Mouse (Mus musculus): ENCODE measurements around the gene Rap1gap.
A peak's percentile ranks its signal among the peaks of the same experiment; 100 is the strongest.

Rap1gap gene

DNA sequence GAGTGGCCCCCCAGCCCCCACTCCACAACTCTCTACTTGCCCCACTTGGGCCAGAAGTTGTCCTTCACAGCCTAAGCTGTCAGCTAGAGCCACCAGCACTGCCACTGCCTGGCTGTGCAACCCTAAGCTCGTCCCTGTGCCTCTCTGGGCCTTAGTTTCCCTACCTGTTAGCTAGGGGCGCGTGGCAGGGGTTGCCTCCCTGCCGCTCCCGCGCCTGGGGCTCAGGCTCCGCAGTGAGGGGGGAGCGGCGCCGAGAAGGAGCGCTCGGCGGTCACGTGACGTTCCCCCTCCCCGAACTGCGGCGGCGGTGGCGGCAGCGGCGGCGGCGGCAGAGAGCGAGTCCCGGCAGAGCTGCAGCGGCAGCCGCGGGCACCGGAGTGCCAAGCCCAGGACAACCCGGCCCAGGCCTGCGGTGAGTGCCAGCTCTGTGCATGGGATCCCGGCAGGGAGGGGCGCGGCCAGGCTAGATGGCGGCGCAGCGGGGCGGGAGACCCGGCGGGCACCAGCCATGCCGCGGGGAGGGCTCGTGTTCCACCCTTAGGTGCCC, at the start of gene Rap1gap:
Gene Rap1gap (plus strand): TSS at position 294 of the 547 bp plus-strand sequence.
- peak; percentile 68 for DNase-seq (ENCODE audit: low spot score)

DNA sequence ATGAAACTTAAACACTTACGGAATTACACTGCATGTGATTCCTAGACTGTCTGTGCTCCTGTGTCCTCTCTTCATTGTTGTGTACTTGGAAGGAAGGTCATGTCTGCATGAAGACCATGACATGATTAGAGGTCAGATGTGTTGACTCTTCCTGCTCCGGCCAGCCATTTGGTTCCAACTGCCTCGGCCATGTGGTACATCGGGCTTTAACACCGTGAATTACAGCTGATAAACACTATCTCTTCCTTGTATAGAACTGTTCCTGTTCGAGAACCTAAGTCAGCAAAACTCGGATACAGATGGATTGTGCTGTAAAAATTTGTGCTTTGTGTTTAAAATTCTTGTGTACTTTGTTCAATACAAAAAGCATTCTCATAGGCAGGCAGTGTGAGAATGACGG, 41.7 kb upstream of the Rap1gap start:
- DNase-seq (ENCODE audit: low spot score): no peak

DNA sequence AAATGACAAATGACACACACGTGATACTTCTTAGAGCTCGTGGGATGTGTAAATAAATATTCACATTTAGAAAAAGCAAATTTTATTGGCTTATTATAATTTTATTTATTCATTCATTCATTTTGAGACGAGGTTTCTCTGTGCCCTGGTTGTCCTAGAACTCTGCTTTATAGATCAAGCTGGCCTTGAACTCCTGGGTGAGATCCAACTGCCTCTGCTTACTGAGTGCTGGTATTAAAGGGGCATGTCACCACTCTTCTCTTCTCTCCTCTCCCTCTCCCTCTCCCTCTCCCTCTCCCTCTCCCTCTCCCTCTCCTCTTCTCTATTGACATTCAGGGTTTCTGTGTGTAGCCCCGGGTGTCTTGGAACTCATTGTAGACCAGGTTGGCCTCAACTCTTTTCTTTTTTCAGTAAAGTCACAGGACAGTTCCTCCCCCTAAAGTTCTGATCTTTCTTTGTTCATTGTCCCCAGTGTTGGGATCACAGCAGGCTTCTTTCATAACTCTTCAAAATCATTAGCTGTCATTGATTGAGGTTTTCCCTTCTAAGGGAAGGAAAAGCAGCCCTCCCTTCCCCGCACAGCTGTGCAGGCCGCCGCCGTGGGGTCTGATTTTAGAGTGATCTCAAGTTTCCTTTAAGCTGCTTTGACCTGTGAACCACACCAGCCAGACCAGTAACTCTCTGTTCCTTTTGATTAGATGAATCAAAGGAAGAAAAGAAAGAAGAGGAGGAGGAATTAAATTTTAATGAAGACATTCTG, 36.9 kb upstream of the Rap1gap start:
- no peak for DNase-seq (ENCODE audit: low spot score)

DNA sequence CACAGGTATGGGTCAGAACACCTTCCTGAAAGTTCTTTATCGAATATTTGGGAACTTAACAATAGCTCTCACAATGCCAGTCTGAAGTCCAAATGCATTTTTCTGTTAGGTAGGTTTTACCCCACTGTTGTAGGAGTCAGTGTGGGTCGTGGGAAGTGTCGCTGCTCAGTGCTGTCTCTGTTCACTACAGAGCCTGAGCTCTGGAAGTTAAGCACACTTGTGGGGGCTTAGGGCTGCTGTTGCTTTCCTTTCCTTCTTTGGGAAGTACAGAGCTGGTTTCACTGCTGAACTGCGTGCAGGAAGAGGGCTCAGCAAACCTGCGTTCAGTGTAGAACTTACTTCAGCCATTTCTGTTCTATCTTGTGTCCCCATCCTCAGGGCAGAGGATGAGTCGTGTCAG, 36.1 kb upstream of the Rap1gap start:
- DNase-seq (ENCODE audit: low spot score): no peak

DNA sequence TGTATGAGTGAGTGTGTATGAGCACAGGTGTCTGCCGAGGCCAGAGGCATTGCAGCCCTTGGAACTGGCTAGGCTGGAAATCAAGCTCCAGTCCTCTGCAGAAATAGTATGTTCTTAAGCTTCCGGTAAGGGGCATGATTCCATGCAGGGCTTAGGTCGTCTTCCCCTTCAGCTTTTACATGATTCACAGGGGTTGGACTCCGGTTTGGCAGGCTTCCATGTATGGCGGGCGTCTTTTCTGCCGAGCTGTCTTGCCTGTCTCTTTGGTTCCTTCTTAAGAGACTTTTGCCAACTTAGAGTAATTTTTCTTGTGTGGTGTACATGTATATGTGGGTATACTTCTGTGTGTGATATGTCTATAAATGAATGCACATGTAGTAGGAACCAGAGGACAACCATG, 35.2 kb upstream of the Rap1gap start:
- DNase-seq (ENCODE audit: low spot score): no peak

DNA sequence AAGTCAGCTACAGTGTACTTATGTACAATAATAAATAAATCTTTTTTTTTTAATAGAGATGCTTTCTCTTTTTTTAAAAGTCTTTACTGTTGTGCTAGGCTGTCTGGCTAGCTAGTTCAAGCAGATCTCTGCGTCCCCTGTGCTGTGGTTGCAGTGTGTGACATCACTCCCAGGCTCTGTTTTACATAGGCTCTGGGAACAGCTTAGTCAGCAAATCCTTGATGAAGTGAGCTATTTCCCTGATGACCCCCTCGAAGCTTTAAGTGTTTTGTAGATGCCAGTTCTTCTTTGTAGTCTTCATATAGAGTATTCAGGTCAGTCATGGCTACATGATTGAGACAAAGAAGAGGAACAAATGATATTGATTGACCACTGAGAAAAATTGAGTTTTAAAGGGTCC, 34.4 kb upstream of the Rap1gap start:
- DNase-seq (ENCODE audit: low spot score): no peak

DNA sequence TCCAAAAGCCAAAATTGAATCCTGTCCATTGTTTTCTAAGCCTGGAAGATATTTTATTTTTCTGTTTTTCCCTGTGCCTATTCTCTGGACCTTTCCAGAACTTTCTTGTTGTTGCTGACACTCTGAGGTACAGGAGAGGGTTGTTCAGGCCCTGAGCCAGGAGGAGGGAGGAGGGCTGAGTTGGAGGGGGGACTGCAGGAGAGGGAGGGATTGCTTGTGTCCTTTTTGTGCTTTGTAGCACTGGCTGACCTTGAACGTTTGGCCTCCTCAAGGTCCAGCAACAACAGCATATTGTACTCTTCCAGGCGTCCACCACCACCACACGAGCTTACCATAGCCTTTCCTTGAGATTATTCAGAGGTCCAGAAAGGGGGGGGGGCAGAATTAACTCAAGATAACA, 32.9 kb upstream of the Rap1gap start:
- DNase-seq (ENCODE audit: low spot score): no peak

DNA sequence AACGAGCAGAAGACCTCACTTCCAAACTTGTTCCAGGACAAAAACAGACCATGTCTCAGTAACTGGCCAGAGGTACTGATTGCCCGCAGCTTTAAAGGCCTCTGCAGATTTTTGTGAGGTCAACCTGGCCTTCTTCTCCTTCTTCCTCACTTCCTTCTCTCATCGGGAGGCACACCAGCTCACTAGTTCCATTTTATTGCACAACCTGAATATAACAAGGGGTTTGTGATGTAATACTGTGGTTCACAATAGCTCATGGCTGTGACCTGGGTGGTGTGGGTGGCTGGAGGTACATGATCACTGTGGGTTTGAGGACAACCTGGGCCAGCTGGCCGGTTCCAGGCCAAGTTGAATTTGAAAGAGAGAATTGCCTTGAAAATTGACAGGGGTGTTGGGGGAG, 31.1 kb upstream of the Rap1gap start:
- DNase-seq (ENCODE audit: low spot score): no peak

DNA sequence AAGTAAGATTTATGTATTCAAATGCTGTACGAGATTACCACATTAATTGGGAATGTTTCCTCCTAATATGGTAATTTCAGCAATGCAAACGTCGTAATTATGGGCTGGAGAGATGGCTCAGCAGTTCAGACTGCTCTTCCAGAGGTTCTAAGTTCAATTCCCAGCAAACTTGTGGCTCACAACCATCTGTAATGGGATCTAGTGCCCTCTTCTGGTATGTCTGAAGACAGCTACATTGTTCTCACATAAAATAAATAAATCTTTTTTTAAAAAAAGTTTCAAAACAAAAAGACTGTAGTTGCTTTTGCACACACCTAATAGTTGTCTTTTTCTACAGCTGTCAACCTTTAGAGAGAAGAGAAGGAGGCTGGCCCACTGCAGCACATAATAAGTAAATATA, 27.9 kb upstream of the Rap1gap start:
- no peak for DNase-seq (ENCODE audit: low spot score)

DNA sequence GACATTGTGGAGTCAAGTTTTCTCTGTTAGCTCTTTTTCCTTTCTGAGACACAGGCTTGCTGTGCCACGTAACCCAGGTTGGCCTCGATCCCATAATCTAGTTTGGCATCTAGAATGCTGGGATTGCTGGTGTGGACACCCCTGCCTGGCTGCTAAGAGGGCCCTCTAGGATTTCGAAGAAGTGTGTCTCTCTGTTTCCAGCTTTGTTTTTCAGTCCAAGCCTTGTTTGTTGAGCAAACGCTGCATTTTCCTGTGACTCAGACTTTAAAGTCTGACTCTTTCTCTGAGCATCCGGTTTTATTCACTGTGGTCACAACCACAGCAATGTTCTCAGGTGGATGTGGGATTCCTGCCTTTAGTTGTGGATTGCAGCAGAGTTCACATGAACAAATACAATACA, 23.0 kb upstream of the Rap1gap start:
- DNase-seq (ENCODE audit: low spot score): no peak

DNA sequence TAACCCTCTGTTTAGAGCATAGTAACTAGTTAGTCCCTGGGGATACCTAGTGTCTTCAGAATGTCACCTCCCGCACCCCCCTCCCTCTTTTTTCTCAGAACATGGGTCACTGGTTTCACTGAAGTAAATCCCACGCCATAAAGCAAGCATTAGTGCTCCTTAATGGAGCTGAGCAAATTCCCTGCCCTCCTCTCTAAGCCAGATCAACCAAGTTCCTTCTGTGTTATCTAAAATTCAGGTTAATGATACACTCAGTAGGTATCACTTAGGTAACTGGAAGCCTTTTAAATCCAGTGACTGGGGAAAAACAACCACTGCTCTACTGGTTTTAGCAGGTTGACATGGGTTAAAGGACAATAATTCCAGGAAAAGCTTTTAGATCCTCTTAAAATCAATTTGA, 22.4 kb upstream of the Rap1gap start:
- DNase-seq (ENCODE audit: low spot score): no peak

DNA sequence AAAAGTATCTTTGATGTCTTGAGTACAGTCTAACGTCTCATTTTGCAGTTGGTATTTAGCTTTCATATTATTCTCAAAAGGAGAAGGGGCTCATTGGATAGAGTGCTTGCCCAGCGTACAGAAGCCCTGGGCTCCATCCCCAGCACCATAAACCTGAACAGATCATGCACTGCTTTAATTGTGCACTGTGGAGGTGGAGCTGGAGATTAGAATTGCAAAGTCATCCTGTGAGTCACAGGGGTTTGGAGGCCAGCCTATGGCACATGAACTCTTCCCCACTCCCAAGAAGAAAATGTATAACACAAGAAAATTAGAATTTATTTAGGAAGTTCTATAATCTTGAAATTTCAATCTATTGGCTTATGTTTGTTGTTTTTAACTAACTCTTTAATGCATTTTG, 21.1 kb upstream of the Rap1gap start:
- no peak for DNase-seq (ENCODE audit: low spot score)

DNA sequence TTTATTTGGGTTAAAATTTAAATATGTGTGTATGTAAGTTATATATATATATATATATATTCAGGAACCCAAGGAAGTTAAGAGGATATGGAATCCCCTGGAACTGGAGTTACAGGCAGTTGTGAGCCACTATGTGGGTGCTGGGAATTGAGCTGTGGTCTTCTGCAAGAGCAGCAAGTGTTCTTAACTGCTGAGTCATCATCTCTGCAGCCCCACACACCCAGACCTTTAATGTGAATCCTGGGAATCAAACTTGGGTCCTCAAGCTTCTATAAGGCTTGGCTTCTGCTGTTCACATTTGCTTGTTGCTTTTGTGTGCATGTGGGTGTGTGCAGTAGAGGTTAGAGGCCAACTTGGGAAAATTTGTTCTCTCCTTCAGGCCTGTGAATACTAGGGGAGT, 18.3 kb upstream of the Rap1gap start:
- DNase-seq (ENCODE audit: low spot score): no peak

DNA sequence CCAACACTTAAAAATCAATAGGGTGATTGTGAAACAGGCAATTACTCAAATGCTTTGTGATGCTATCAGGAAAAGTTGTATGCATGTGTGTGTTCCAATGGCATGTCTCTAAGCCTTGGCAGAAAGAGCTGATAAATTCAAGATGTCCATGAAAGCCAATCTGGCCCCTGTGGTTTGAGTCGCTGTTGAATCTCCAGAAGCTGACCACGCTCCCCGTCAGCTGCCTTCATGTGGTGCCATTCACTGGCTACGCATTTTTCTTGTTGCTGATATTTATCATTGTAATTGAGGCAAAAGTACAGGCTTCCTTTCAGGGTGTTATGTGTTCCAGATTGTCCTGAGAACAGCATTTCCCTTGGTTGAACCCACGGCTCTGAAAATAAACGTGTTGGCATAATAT, 16.9 kb upstream of the Rap1gap start:
- no peak for DNase-seq (ENCODE audit: low spot score)

DNA sequence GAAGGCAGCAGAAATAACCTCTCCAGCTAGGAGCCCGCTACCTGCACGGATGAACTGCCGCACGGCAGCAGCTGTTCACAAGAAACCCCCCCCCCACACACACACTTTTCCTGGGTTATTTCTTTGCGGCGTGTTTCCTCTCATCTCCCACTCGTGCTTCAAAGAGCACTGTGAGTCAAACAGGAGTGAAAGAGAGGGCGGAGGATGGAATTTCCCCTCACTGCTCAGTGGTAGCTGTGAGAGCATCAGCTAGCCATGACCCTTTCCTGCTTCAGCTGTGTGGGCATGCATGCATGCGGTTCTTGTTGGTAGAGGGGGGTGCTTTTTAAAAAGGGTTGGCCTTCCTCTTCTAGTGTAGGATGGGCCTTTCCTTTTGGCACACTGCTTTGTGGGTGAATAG, 16.3 kb upstream of the Rap1gap start:
- no peak for DNase-seq (ENCODE audit: low spot score)

DNA sequence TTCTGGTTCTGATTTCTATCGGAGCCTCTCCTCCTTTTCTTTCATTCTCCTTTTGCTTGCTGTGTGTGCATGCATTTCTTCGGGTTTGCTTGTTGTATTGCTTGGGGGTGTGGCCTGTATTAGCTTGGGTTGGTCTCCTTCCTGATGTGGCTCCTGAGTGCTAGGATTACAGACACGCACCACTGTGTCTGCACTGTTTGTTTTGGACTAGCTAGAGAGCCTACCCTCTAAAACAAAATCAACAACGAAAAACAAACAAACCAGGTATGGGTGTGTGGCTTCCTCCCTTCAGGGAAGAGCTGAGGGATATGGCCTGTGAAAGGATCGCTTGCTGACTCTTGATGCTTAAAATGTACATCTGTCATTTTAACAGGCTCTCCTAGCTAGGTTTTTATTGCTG, 13.6 kb upstream of the Rap1gap start:
- no peak for DNase-seq (ENCODE audit: low spot score)

DNA sequence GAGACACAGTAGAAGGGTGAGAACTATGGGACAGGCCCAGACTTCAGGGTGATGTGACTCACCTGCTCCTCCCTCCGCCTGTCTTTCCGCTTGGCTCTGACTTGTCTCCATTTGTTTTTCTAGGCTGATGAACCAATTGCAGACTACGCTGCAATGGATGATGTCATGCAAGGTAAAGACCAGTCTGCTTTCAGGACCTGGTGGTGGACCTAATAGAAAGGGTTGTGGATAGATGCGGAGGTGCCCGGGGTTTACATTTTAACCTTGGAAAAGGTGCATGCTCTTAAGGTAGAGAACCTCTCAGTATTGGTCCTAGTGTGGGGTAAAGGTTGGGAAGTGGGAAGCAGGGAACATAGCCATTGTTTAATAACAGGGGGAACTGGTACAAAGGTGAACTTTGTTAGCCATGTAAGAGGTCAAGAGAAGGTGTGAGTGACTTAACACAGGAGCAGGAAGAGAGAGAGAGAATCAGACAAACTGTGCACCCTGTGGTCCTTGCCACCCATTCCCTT, 11.6 kb upstream of the Rap1gap start:
- no peak for DNase-seq (ENCODE audit: low spot score)

DNA sequence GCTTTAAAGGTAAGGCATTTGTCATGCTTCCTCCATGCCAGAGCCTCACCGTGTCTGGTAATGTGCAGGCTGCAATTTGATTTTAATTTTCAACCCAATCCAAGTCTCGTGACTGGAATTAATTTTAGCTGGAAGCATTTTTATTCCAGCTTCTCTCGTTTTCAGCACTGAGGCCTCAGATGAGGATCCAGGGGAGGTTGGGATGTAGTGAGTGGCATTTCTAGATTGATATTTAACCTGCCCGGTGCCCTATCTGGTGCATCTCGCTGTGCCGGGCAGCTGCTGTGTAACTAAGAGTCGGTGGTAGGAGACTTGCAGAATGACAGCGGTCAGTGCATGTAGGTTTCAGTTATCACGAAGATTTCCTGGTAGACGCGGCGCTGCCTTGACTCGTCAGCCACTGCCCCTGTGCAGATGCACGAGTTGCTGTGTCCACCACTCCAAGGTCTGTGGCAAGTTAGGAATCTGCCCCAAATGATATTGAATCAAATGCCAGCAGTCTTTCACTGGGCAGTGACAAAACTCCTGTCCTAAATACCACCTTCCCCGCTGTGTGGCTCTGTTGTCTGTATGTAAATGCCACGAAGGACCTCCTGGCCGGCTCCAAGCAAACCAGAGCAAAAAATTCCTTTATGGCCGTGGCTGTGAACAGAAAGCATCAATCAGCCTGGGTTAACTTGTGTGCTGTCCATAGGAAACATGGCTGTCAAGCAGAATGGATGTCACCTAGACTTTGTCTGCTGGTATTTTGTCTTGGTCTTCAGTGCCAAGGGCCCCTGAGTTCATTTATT, 9.1 kb upstream of the Rap1gap start:
- no peak for DNase-seq (ENCODE audit: low spot score)

DNA sequence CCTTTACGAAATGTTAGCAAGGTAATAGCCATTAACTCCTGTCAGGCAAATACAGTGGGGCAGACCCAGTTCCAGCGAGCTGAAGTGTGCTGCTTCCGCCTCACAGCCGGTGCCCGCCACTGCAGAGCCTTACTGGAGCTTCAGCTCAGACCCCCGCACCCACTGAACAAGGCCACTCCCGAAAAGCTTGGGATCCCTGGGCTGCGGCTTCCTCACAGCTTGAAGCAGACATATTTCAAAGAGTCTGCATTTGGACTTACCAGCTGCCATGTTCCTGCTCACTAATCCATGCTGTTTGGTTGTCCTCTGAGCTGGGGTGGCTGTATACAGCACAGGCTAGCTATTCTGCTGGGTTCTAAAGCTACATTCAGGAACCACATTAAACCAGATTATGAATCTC, 6.9 kb upstream of the Rap1gap start:
- no peak for DNase-seq (ENCODE audit: low spot score)

DNA sequence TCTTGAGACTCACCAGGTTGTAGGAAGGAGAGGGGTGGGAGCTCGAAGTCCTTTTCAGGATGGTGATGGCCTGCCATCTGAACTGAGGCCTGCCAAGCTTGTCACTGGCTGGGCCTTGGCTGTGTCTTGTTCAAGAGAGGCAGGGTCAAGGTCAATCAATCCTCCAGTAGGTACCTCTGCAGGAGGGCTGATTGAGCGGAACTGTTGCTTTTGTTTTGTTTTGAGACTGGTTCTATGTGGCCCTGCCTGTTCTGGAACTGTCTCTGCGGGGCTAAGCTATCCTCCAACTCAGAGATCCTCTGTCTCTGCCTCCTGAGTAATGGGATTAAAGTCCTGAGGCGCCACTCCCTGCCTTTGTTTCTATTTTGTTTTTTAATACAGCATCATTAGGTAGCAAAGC, 5.0 kb upstream of the Rap1gap start:
- DNase-seq (ENCODE audit: low spot score): no peak

DNA sequence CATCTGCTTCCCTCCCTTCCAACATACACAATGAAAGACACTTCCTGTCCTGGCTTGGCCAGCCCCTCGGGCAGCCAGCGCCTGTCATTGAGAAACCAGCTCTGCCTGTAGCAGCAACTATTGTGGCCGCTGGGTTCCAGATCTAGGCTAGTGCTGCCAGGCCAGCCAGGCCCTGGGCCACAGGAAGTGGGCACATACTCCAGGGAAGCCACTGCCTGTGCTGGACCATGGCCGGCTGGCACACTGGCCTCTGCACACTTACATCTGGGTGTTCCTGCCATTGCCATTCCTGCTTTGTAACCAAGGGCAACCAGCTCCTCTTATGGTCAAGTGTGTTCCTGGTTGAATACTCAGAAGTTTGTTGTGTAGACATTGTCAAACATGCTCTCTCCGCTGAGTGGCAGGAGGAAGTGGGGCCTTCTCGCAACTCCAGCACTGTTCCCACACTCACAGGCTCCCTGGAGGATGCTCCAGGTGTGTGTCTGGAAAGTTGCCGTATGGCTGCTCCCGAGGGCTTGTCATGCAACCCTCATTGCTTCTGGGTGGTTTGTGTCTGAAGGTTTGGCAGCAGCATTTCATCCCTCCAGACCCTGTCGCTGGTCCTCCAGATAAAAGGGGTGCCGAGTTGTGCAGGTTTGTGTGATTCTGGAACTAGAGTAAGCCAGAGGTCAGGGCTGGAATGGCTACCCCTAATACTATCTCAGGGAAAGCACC, 4.0 kb upstream of the Rap1gap start:
- DNase-seq (ENCODE audit: low spot score): no peak

DNA sequence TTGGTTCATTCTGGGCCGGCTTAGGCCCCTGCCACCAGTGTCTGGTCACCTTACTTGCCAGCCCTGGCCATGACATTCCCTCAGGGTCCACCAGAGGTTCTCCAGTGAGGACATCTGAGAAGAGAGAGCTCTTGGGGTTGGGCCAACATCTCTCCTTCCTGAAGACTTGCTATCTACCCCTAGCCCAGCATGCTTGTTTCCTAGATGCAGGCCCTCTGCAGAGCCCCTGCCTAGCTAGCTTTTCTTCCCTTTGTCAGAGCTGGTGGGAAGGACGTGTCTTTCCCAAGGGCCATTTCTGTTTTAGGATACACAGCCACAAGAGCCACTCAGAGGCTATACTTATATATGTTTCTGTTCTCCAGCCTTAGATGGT, 3.5 kb upstream of the Rap1gap start:
- no peak for DNase-seq (ENCODE audit: low spot score)

DNA sequence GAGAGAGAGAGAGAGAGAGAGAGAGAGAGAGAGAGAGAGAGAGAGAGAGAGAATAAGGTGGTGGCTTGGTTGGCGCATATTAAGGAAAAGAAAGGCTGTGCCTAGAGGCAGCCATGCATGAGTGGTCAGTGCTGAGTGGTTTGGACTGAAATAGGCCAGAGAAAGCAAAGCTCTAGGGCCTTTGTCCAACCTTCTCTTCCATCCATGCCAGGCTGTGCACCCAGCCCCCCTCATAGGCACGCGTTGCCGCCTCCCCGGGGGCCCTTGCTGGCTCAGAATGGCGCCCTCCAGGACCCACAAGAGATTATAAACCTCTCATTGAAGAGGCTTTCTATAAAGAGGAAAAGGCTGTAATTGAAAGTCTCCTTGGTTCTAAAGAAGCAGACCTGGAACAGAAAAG, 3.0 kb upstream of the Rap1gap start:
- DNase-seq (ENCODE audit: low spot score): no peak
